Mouse (Mus musculus): ENCODE data around the gene Smg6. TPM values are rescaled to one million over a fixed set of nuclear protein-coding genes. Genes with fewer than 3 reads are reported as not detected.
A peak's percentile ranks its signal among the peaks of the same experiment; 100 is the strongest.

Smg6 gene
- polyA plus RNA-seq, 1 experiment from 2014 or later, result 12.8 TPM

DNA sequence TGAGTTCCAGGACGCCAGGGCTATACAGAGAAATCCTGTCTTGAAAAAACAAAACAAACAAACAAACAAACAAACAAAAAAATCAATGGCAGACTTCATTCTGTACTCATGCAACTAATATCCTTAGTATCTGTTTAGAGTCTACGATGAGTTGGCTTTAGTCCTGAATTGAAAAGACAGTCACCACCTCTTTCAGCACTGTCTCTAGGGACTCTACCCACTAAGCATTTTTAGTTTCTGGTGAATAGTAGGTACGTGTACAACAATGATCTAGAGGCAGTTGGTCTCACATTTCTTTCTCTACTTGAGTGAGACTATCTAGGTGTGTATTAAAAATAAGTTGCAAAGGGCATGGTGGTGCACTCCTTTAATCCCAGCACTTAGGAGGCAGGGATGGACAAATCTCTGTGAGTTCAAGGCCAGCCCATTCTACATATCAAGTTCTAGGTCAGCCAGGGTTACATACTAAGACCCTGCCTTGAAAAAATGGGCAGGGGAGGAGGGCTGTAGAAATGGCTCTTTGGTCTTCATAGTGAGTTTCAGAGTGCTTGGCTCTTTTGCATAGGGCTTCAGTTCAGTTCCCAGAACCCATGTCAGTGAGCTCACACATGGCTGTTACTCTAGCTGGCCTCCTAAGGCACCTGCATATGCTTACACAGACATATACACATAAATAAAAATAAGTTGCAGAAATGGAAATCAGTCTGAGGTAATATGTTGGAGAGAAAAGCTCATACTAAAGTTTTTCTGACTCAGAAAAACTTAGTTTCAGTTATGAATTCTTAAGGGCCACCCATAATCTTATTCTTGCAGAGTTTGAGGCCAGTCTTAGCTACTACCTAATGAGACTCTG, 51.4 kb downstream of the Smg6 start:
- DNase-seq (ENCODE audit: low spot score) (no peak), ATAC-seq (ENCODE audit: low read depth) (no peak)
- no peak overlapping the region for H3K27ac ChIP-seq (replicated peaks; ENCODE audit: low read depth, low read length)
- H3K36me3 ChIP-seq (ENCODE audit: control insufficient read depth, insufficient read depth, low read length), result no peaks in the 10 kb centered on the region
- WGBS, result 83% methylated on average over 3 of the region's 3 CpGs
- no peak overlapping the region for H3K4me3 ChIP-seq (ENCODE audit: low read depth, low read length)
- H3K9me3 ChIP-seq (ENCODE audit: control insufficient read depth, low read length), result no peaks in the 10 kb centered on the region
- no peaks in the 10 kb centered on the region for H3K27me3 ChIP-seq (replicated peaks; ENCODE audit: control insufficient read depth, insufficient read depth, low read length)
- H3K4me2 ChIP-seq (ENCODE audit: low read depth, low read length), result no peak overlapping the region
- H3K9ac ChIP-seq (ENCODE audit: low read depth, low read length), result no peak overlapping the region
- no peaks in the 10 kb centered on the region for H3K4me1 ChIP-seq (ENCODE audit: control insufficient read depth, insufficient read depth, low read length)

DNA sequence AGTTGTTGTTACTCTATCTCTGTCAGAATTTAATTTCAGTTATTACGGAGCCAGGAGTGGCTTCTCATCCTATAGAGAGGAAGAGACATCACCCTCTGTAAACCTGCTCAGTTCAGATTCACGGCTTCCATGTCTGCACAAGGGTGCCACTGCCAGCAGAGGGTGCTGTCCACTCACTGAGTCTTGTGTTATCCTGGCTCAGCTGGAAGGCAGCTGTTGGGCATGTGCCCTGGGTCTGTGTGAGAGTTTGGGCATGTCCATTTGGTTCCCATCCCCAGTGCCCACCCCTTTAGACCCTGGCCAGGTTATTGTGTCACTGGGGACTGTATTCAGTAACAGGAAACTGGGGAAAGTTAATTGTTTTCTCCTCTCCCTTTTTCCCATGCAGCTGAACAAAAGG, 55.8 kb downstream of the Smg6 start:
- peak; percentile 89 for ATAC-seq (ENCODE audit: low read depth)
- H3K4me3 ChIP-seq (ENCODE audit: low read depth, low read length), result no peak overlapping the region
- no peaks in the 10 kb centered on the region for H3K4me1 ChIP-seq (ENCODE audit: control insufficient read depth, insufficient read depth, low read length)
- H3K27ac ChIP-seq (replicated peaks; ENCODE audit: low read depth, low read length), result no peak overlapping the region
- H3K9ac ChIP-seq (ENCODE audit: low read depth, low read length), result no peak overlapping the region
- H3K9me3 ChIP-seq (ENCODE audit: control insufficient read depth, low read length), result no peaks in the 10 kb centered on the region
- WGBS, result 32% methylated on average over 2 of the region's 2 CpGs
- DNase-seq (ENCODE audit: low spot score), result peak; percentile 87
- H3K4me2 ChIP-seq (ENCODE audit: low read depth, low read length), result no peak overlapping the region
- 0 out of 2 replicates have a peak, but pooled peaks cover 5% of the 10 kb centered on the region for H3K36me3 ChIP-seq (ENCODE audit: control insufficient read depth, insufficient read depth, low read length)
- H3K27me3 ChIP-seq (replicated peaks; ENCODE audit: control insufficient read depth, insufficient read depth, low read length), result no peaks in the 10 kb centered on the region

DNA sequence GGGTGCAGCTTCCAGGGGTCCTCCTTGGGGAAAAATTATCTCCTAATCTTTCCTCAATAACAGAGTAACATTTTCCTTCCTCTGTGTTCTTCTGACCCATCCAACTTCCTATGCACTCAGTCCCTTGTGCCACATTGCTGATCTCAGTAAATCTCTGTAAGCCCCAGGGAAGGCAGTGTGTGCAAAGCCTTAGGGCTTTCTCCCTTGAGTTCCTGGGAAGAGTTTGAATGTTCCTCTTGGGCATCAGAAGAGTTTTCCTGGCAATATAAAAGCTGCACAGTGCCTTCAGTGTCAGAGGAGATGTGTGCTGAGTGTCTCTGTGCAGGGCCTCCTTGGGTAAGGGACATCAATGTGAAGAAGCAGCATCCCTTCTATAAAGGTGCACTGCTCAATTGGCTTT, 56.6 kb downstream of the Smg6 start:
- Histone ChIP-seq H3K27ac (replicated peaks; ENCODE audit: low read depth, low read length) (no peak overlapping the region), H3K4me3 (ENCODE audit: low read depth, low read length) (no peak overlapping the region), H3K4me2 (ENCODE audit: low read depth, low read length) (no peak overlapping the region), H3K27me3 (replicated peaks; ENCODE audit: control insufficient read depth, insufficient read depth, low read length) (no peaks in the 10 kb centered on the region), H3K36me3 (ENCODE audit: control insufficient read depth, insufficient read depth, low read length) (0 out of 2 replicates have a peak, but pooled peaks cover 5% of the 10 kb centered on the region), H3K9me3 (ENCODE audit: control insufficient read depth, low read length) (no peaks in the 10 kb centered on the region), H3K9ac (ENCODE audit: low read depth, low read length) (no peak overlapping the region), H3K4me1 (ENCODE audit: control insufficient read depth, insufficient read depth, low read length) (no peaks in the 10 kb centered on the region)
- ATAC-seq (ENCODE audit: low read depth) (no peak), DNase-seq (ENCODE audit: low spot score) (no peak)

- Histone ChIP-seq H3K9ac (ENCODE audit: low read depth, low read length) (no peak overlapping the region), H3K4me2 (ENCODE audit: low read depth, low read length) (no peak overlapping the region), H3K27me3 (replicated peaks; ENCODE audit: control insufficient read depth, insufficient read depth, low read length) (no peaks in the 10 kb centered on the region), H3K36me3 (ENCODE audit: control insufficient read depth, insufficient read depth, low read length) (peaks cover 16% of the 10 kb centered on the region; the same call in 1 of the 2 replicates), H3K9me3 (ENCODE audit: control insufficient read depth, low read length) (no peaks in the 10 kb centered on the region), H3K27ac (replicated peaks; ENCODE audit: low read depth, low read length) (peak overlapping the region; percentile 57), H3K4me1 (ENCODE audit: control insufficient read depth, insufficient read depth, low read length) (peaks cover 3% of the 10 kb centered on the region; the same call in 1 of the 2 replicates), H3K4me3 (ENCODE audit: low read depth, low read length) (no peak overlapping the region)
- WGBS, result 24% methylated on average over 5 of the region's 5 CpGs
- peak; percentile 33; the same call in 1 of the 2 replicates for ATAC-seq (ENCODE audit: low read depth)
- peak; percentile 61 for DNase-seq (ENCODE audit: low spot score)
Observed at GRCm38 (mm10) chr11:74988162-74988561, 62.5 kb downstream of the Smg6 start.

GRCm38 (mm10) chr11:74989047-74989446, 63.4 kb downstream of the Smg6 start:
- Histone ChIP-seq H3K4me1 (ENCODE audit: control insufficient read depth, insufficient read depth, low read length) (peaks cover 3% of the 10 kb centered on the region; the same call in 1 of the 2 replicates), H3K9ac (ENCODE audit: low read depth, low read length) (no peak overlapping the region), H3K27me3 (replicated peaks; ENCODE audit: control insufficient read depth, insufficient read depth, low read length) (no peaks in the 10 kb centered on the region), H3K36me3 (ENCODE audit: control insufficient read depth, insufficient read depth, low read length) (peaks cover 12% of the 10 kb centered on the region; the same call in 1 of the 2 replicates), H3K4me2 (ENCODE audit: low read depth, low read length) (no peak overlapping the region), H3K9me3 (ENCODE audit: control insufficient read depth, low read length) (no peaks in the 10 kb centered on the region), H3K27ac (replicated peaks; ENCODE audit: low read depth, low read length) (peak overlapping the region; percentile 57), H3K4me3 (ENCODE audit: low read depth, low read length) (no peak overlapping the region)
- no peak for ATAC-seq (ENCODE audit: low read depth)
- DNase-seq (ENCODE audit: low spot score), result peak; percentile 32
- WGBS, result 49% methylated on average over 2 of the region's 2 CpGs

DNA sequence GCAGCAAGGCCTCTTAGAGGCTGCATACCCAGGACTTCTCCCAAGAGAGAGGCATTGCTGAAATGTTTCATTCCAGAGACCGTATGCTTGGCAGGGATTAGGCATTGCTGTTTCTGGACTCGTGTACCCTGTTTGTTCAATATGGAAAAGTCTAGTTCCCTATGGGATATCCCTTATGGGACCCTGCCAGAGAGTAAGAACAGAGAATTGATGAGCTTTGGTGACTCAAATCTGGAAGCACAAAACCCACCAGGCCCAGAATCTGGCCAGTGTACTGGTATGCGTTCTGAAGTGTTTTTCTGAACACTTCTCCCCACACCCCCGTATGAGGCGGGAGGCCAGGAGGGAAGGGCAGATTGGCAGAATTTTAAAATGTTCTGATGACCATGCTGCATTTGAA, 64.9 kb downstream of the Smg6 start:
- peak; percentile 71 for DNase-seq (ENCODE audit: low spot score)
- Histone ChIP-seq H3K36me3 (ENCODE audit: control insufficient read depth, insufficient read depth, low read length) (peaks cover 12% of the 10 kb centered on the region; the same call in 1 of the 2 replicates), H3K4me2 (ENCODE audit: low read depth, low read length) (no peak overlapping the region), H3K9me3 (ENCODE audit: control insufficient read depth, low read length) (no peaks in the 10 kb centered on the region), H3K4me1 (ENCODE audit: control insufficient read depth, insufficient read depth, low read length) (peaks cover 3% of the 10 kb centered on the region; the same call in 1 of the 2 replicates), H3K9ac (ENCODE audit: low read depth, low read length) (no peak overlapping the region), H3K27me3 (replicated peaks; ENCODE audit: control insufficient read depth, insufficient read depth, low read length) (no peaks in the 10 kb centered on the region), H3K4me3 (ENCODE audit: low read depth, low read length) (no peak overlapping the region), H3K27ac (replicated peaks; ENCODE audit: low read depth, low read length) (no peak overlapping the region)
- 67% methylated on average over 5 of the region's 5 CpGs for WGBS
- ATAC-seq (ENCODE audit: low read depth), result no peak

- Histone ChIP-seq H3K27ac (replicated peaks; ENCODE audit: low read depth, low read length) (no peak overlapping the region), H3K4me1 (ENCODE audit: control insufficient read depth, insufficient read depth, low read length) (peaks cover 3% of the 10 kb centered on the region; the same call in 1 of the 2 replicates), H3K9me3 (ENCODE audit: control insufficient read depth, low read length) (no peaks in the 10 kb centered on the region), H3K27me3 (replicated peaks; ENCODE audit: control insufficient read depth, insufficient read depth, low read length) (no peaks in the 10 kb centered on the region), H3K4me3 (ENCODE audit: low read depth, low read length) (no peak overlapping the region), H3K9ac (ENCODE audit: low read depth, low read length) (no peak overlapping the region), H3K4me2 (ENCODE audit: low read depth, low read length) (no peak overlapping the region), H3K36me3 (ENCODE audit: control insufficient read depth, insufficient read depth, low read length) (peaks cover 18% of the 10 kb centered on the region; the same call in 1 of the 2 replicates)
- DNase-seq (ENCODE audit: low spot score), result no peak
- WGBS, result 70% methylated on average over 1 of the region's 1 CpGs
- no peak for ATAC-seq (ENCODE audit: low read depth)
Observed at GRCm38 (mm10) chr11:74991290-74991689, 65.7 kb downstream of the Smg6 start.

DNA sequence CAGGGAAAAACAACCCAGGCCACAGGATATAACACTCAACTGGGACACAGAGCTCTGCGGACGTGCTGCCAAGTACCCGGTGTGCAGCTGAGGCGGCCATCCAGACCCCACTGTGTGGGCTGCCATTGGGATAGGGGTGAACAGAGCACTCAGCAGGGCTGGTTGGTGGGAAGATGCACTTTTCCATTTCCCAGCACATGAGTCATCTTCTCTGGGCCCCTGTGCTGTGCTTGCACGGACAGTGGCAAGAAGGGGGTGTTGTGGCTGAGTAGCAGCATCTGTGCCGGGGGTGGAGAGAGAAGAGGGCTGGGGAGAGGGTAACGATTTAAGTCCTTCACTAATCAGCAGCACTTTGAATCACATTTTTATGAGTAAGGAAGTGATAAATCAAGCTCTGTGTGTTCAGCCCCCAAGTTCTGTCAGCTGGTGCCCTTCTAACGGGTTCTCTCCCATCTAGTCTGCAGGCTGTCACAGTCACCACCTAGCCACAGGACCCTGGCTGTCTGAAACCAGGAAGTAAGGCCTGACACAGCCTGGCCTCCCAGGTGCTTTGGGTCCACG, 66.9 kb downstream of the Smg6 start:
- Histone ChIP-seq H3K4me3 (ENCODE audit: low read depth, low read length) (no peak overlapping the region), H3K36me3 (ENCODE audit: control insufficient read depth, insufficient read depth, low read length) (peaks cover 18% of the 10 kb centered on the region; the same call in 1 of the 2 replicates), H3K4me2 (ENCODE audit: low read depth, low read length) (no peak overlapping the region), H3K27me3 (replicated peaks; ENCODE audit: control insufficient read depth, insufficient read depth, low read length) (no peaks in the 10 kb centered on the region), H3K9me3 (ENCODE audit: control insufficient read depth, low read length) (no peaks in the 10 kb centered on the region), H3K27ac (replicated peaks; ENCODE audit: low read depth, low read length) (no peak overlapping the region), H3K4me1 (ENCODE audit: control insufficient read depth, insufficient read depth, low read length) (peaks cover 3% of the 10 kb centered on the region; the same call in 1 of the 2 replicates), H3K9ac (ENCODE audit: low read depth, low read length) (no peak overlapping the region)
- 75% methylated on average over 8 of the region's 9 CpGs for WGBS
- no peak for DNase-seq (ENCODE audit: low spot score)
- no peak for ATAC-seq (ENCODE audit: low read depth)
